Mouse (Mus musculus) ES-Bruce4 (cell line): ENCODE results near the gene Mtfr1l.

Source experiments
- CTCF ChIP-seq: IDR thresholded peaks from one replicate; pipeline ENCODE4 v1.8.1; 2011; ENCODE audit warnings: low read depth, low read length
- EP300 ChIP-seq: IDR thresholded peaks from 2 replicates; pipeline ENCODE4 v1.6.1; 2011; ENCODE audit warnings: low read depth, low read length; ENCODE audit not compliant: insufficient read depth
- POLR2A ChIP-seq: IDR thresholded peaks from one replicate; pipeline ENCODE4 v1.8.1; 2011; ENCODE audit warnings: low read length; ENCODE audit not compliant: insufficient read depth

DNA sequence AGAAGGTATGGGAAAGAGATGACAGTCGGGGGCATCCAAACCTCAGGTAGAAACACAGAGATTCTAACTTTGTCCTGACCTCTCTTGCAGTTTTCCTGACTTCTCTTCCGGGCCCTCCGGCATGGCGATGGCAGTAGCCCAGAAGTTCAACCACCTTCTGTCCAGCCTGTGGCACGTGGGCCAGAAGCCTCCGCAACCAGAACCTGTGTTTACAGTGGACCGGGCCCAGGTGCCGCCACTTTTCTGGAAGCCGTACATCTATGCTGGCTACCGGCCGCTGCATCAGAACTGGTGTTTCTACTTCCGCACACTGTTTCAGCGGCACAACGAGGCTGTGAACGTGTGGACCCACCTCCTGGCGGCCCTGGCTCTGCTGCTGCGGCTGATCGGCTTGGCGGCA, 28.5 kb downstream of the Mtfr1l start:
- TF ChIP-seq CTCF = no peak
- TF ChIP-seq EP300 = no peak
- no peak for TF ChIP-seq POLR2A
